Mouse (Mus musculus) embryonic fibroblast, embryonic 13.5 days (primary cell): ENCODE data around the gene Crygs. TPM values are rescaled to one million over a fixed set of nuclear protein-coding genes. Genes with fewer than 3 reads are reported as not detected.

Experiments used
- H3K27ac ChIP-seq: 2 replicates; pipeline ENCODE4 v1.5.1; 2012; ENCODE audit warnings: low read length, control low read depth, inconsistent platforms; ENCODE audit not compliant: insufficient read depth
- H3K4me1 ChIP-seq: 2 replicates; pipeline ENCODE4 v1.6.1; 2011; ENCODE audit warnings: low read length; ENCODE audit not compliant: control insufficient read depth, insufficient read depth
- H3K4me3 ChIP-seq: 2 replicates; pipeline ENCODE4 v1.5.1; 2011; ENCODE audit warnings: mild to moderate bottlenecking, control low read depth, low read length; ENCODE audit not compliant: insufficient read depth
- CTCF ChIP-seq: IDR thresholded peaks from 2 replicates; pipeline ENCODE4 v1.5.1; 2011; ENCODE audit warnings: mild to moderate bottlenecking, control low read depth, low read length, moderate library complexity, borderline replicate concordance; ENCODE audit not compliant: insufficient read depth
- POLR2A ChIP-seq: IDR thresholded peaks from 2 replicates; pipeline ENCODE4 v1.6.1; 2011; ENCODE audit warnings: low read depth, mild to moderate bottlenecking, control low read depth, low read length, moderate library complexity
- polyA plus RNA-seq: library from polyadenylated mRNA; stranded (reverse); fragments of >200 nt; gene quantifications from 2 replicates; pipeline ENCODE4 v1.2.4, GENCODE M21; 2011; ENCODE audit warnings: low read depth; ENCODE audit not compliant: missing spikeins, insufficient read length

Gene Crygs
- polyA plus RNA-seq, 1 experiment = not detected

DNA sequence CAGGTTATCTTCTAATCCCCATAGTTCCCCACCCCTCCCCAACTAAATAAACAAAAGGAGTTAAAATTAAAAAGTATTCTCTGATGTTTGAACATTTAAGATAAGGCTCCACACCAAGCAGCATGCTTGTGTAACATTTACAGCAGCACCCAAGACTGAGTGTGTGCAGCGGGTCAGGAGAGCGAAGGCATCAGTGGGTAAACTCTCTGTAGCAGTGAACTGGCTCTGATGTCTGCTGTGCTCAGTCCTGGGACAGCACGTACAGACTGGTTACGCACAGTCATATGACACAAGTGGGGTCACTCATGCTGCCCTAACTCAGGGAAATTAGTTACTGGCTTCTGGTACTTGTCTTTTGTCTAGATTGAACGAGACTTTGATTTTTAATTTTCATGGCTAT lies 31.5 kb upstream of the Crygs start:
- Histone ChIP-seq H3K4me3 (no peak overlapping the region), H3K4me1 (peaks cover 18% of the 10 kb centered on the region), H3K27ac (no peak overlapping the region)
- TF ChIP-seq POLR2A (no peak), CTCF (no peak)

DNA sequence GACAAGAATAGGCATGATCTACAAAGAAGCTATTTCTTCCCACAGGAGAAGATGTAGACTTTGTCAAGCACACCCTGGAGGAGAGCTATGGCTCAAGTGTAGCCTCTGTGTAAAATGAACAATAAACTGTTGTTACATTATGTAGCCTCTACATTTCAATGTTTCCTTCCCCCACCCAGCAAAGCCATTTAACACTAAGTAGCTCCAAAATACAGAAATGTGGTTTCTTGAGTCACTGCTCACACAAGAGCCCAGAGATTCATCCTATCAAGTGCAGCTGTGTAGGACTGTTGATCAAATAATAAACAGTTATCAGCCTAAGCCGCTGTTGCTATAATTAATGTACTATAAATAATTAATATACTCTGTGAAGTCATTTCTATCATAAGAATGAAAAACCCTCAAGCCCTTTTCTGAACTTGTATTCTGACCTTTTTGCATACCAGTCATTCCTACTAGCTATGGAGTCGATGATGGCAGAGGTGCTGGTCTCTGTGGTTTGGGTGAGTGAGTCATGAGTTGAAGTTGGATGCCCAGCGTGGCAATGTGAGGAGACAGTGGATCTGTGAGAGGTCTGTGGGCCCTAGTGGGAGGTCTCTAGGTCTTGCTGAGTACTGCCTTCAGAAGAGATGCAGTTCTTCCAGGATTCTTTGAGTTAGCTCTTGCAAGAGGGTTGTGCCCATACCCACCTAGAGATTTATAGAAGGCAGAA lies 27.9 kb upstream of the Crygs start:
- TF ChIP-seq POLR2A = no peak
- no peak for TF ChIP-seq CTCF
- Histone ChIP-seq H3K4me3 (no peak overlapping the region), H3K4me1 (peaks cover 18% of the 10 kb centered on the region), H3K27ac (peak overlapping the region; percentile 82)

DNA sequence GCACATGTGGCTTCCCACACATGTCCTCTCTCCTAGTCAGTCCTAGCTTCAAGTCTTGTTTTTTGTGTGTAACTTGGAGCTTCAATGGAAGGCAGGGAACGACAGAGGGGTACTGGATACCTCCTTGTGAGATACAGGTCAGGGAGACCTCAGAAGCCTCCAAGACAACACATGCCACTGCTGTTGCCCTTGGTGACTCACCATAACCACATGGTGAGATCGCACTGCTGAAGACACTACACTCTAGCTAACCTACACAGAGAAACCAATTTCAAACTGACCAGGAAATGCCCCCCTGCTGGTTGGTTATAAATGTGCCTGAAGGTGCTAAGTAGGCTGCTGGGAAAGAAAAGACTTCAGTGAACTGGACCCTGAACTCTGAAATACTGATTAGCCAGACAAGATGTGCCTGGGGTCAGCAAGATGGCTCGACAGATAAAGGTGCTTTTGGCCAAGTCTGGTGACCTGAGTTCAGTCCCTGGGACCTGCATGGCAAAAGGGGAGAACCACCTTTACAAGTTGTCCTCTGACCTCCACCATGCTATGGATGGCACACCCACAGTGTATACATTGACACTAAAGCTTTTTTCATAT lies 21.7 kb upstream of the Crygs start:
- TF ChIP-seq CTCF (no peak), POLR2A (no peak)
- H3K4me3 ChIP-seq = no peak overlapping the region

DNA sequence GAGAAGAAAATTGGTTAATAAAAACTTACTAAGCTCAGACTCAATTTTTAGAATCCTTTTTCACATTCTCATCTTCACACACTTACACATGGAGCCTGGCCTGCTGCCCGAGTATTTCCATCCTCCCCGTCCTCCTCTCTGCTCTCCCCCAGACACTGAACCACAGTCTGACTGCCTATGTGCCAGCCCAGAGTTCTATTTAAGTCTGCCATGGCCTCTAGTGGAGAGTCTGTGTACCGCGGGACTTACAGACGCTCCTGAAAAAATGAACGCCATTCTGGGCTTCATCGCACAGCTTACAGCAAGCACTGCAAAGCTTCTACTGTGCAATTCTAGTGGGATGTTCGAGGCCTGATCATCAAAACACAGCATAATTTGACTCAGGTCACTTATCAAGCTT lies 9.4 kb upstream of the Crygs start:
- Histone ChIP-seq H3K4me3 (no peak overlapping the region), H3K4me1 (no peaks in the 10 kb centered on the region), H3K27ac (no peak overlapping the region)
- TF ChIP-seq CTCF (no peak), POLR2A (no peak)

More for the DNA sequence above, 21.7 kb upstream of the Crygs start:
- H3K4me1 ChIP-seq = no peaks in the 10 kb centered on the region
- no peak overlapping the region for H3K27ac ChIP-seq

DNA sequence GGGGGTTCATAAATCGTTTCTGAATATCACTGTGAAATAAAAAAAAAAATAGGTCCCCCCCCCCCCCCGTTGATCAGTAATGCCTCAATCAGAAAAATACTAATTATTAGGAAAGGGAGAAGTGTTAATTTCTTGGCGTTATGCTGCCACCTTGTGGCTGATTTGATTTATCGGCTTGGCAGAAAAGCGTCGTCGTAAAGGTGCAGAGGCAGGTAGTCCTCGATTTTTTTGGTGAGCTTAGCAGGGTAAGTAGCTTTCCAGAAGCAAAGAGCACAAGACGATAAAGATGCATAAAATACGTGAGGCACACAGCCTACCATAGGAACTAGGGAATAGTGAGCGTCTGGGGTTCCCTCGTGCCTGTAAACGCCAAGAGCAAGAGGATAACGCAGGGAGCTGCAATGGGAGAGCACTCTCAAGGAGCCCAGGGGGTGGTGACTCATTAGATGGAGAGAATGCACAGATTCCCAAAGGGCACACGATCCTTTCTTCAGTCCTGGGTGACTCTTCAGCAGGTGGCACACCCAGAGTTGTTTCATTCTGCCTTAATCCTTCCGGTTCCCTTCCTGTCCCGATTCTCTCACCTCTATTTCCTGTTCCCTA lies 3.8 kb downstream of the Crygs start:
- Histone ChIP-seq H3K4me1 (peaks cover 3% of the 10 kb centered on the region), H3K4me3 (no peak overlapping the region), H3K27ac (no peak overlapping the region)
- TF ChIP-seq POLR2A (no peak), CTCF (no peak)

DNA sequence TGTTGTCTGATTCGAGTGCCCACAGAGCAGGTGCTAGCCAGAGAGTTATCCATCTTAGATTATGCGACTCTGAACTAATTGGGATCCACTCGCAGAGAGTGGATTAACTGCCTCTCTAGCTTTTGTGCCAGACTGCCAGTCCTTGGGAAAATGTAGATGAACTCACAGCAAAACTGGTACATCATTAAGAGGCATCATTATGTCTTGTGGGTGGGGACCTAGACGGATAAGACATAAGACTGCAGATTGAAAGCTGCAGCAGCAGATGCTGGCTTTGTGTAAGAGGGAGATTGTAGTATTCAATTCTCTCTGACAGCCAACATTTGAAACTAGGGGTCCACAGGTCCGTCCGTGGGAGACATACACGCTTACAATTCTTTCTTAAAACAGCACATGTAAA lies 8.6 kb downstream of the Crygs start:
- Histone ChIP-seq H3K27ac (no peak overlapping the region), H3K4me1 (peaks cover 8% of the 10 kb centered on the region; the same call in 1 of the 2 replicates), H3K4me3 (no peak overlapping the region)
- TF ChIP-seq POLR2A (no peak), CTCF (no peak)

DNA sequence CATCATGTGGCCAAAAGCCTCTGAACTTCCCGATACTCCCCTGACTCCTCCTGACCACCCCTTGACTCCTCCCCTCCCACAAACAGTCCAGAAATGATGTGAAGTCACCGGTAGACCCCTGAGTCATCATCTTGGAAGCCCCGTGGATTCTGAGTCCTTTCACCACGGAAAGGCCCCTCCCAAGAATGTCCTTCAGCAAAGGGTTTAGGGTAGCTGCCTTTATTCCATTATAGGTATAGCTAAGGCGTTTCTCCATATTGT lies 10.6 kb downstream of the Crygs start:
- peak overlapping the region; percentile 13; the same call in 1 of the 2 replicates for H3K27ac ChIP-seq
- no peak overlapping the region for H3K4me3 ChIP-seq
- H3K4me1 ChIP-seq = peaks cover 5% of the 10 kb centered on the region; the same call in 1 of the 2 replicates
- TF ChIP-seq POLR2A (no peak), CTCF (no peak)

DNA sequence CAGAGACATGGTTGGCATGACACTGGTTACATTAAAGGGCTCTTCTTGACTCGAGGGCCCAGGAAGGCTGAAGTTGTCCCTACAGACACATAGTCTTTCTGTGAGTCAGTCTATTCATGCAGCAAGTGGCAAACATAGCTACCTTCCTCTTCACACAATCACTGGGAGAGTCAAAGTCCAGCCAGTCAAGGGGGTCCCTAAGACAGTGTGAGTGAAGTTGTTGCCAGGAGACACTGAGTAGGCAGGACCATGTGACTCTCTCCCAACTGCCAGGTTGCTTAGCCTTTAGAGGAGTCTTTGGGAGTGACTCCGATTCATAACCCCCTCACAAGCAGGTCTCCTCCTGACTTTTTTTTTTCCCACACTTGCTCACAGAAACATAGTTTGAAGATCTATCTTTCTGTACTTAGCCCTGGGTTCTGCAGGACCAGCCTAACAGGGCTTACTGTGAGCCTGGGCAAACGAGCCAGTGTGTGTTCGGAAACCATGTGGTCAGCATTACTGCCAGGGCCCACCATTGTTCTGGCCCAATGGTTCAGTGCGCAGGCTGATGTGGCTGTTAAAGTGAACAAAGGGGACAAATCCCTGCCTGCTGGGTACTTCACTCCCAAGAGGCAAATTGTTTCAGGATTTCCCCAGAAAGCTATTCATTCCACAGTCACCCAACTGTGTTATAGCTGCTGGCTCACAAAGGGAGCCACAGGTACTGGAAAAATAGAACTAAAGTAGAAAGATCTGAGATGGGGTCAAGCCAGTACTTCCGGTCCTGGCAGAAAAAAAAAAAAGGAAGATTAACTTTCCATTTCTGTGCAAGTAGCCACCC lies 11.1 kb downstream of the Crygs start:
- peak overlapping the region; percentile 21; the same call in 1 of the 2 replicates for H3K27ac ChIP-seq
- peaks cover 5% of the 10 kb centered on the region; the same call in 1 of the 2 replicates for H3K4me1 ChIP-seq
- H3K4me3 ChIP-seq = no peak overlapping the region
- TF ChIP-seq POLR2A (no peak), CTCF (no peak)

DNA sequence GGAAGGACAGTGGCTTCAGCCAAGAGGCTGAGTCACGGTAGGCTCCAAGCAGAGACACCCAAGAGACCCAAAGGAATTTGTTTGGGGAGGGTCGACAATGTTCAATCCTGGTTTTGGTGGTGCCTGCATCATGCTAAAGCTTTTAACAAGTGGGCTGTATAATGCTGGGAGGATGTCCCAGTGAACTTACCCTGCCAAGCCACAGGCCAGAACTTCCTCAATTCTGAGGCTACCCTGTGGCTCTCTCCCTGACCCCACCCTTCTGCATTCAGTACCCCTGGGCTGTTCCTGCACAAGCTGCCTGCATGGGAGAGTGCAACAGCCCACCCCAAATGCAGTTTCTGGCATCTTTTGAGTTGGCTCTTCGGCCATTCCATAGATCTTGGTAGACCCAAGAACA lies 12.9 kb downstream of the Crygs start:
- Histone ChIP-seq H3K27ac (no peak overlapping the region), H3K4me3 (no peak overlapping the region), H3K4me1 (peaks cover 5% of the 10 kb centered on the region; the same call in 1 of the 2 replicates)
- no peak for TF ChIP-seq POLR2A
- TF ChIP-seq CTCF = no peak
